In genomic region chr6:128701691-128702090, GRCm38 (mm10) we compare ENCODE assay signal across 30 mouse cellular contexts. TPM values are rescaled to one million over a fixed set of nuclear protein-coding genes. Genes with fewer than 3 reads are reported as not detected.
A peak's percentile ranks its signal among the peaks of the same experiment; 100 is the strongest.
DNase-seq lines count a peak whose midpoint lies in the region; ATAC-seq lines count a peak whose summit lies in the region.
"Had no signal": no experiment of that assay in that cellular context is flagged by ENCODE, and none has a peak within 500 bp of the region (broad histone marks: within the 10 kb centered on the region; RNA-seq: fewer than 3 reads in every experiment).

No protein-coding gene starts in this region.

- no peaks in the 10 kb centered on the region for H3K27me3 ChIP-seq in embryonic facial prominence, embryonic 11.5 days (ENCODE audit: control insufficient read depth, insufficient read depth, low read length)
- no peaks in the 10 kb centered on the region for H3K27me3 ChIP-seq in embryonic facial prominence, embryonic 10.5 days (replicated peaks; ENCODE audit: low read depth, poor library complexity, severe bottlenecking)
- H3K27me3 ChIP-seq in embryonic facial prominence, embryonic 12.5 days: no peaks in the 10 kb centered on the region
- H3K27me3 ChIP-seq: CH12.LX; embryonic facial prominence, embryonic 15.5 days; forebrain, embryonic 12.5 days; Patski had no signal

- no peak overlapping the region for H3K4me3 ChIP-seq in embryonic facial prominence, embryonic 11.5 days (ENCODE audit: low read depth, low read length)
- no peak overlapping the region for H3K4me3 ChIP-seq in embryonic facial prominence, embryonic 10.5 days
- no peak overlapping the region for H3K4me3 ChIP-seq in embryonic facial prominence, embryonic 12.5 days
- H3K4me3 ChIP-seq: embryonic facial prominence, embryonic 15.5 days; erythroblast, embryonic 14.5 days; forebrain, embryonic 10.5 days; forebrain, embryonic 12.5 days had no signal

- no peaks in the 10 kb centered on the region for H3K9me3 ChIP-seq in embryonic facial prominence, embryonic 11.5 days (replicated peaks; ENCODE audit: control insufficient read depth, low read length)
- H3K9me3 ChIP-seq in embryonic facial prominence, embryonic 10.5 days: no peaks in the 10 kb centered on the region
- no peaks in the 10 kb centered on the region for H3K9me3 ChIP-seq in embryonic facial prominence, embryonic 12.5 days
- H3K9me3 ChIP-seq: embryonic facial prominence, embryonic 15.5 days; forebrain, embryonic 10.5 days; forebrain, embryonic 12.5 days had no signal

- no peaks in the 10 kb centered on the region for H3K36me3 ChIP-seq in embryonic facial prominence, embryonic 11.5 days (replicated peaks; ENCODE audit: control insufficient read depth, insufficient read depth, low read depth, low read length)
- H3K36me3 ChIP-seq in embryonic facial prominence, embryonic 10.5 days (replicated peaks): no peaks in the 10 kb centered on the region
- H3K36me3 ChIP-seq in embryonic facial prominence, embryonic 12.5 days: no peaks in the 10 kb centered on the region
- H3K36me3 ChIP-seq: embryonic facial prominence, embryonic 15.5 days; forebrain, embryonic 10.5 days; forebrain, embryonic 12.5 days; G1E had no signal

- H3K9ac ChIP-seq in embryonic facial prominence, embryonic 11.5 days (replicated peaks; ENCODE audit: low read length): no peak overlapping the region
- H3K9ac ChIP-seq in embryonic facial prominence, embryonic 12.5 days: no peak overlapping the region
- H3K9ac ChIP-seq: embryonic facial prominence, embryonic 15.5 days; forebrain, embryonic 12.5 days had no signal

- no peak overlapping the region for H3K4me2 ChIP-seq in embryonic facial prominence, embryonic 11.5 days (ENCODE audit: low read depth, low read length)
- H3K4me2 ChIP-seq in embryonic facial prominence, embryonic 12.5 days (replicated peaks): no peak overlapping the region
- H3K4me2 ChIP-seq: embryonic facial prominence, embryonic 15.5 days; forebrain, embryonic 12.5 days had no signal

- WGBS in embryonic facial prominence, embryonic 11.5 days: 74% methylated on average over 3 of the region's 3 CpGs
- WGBS in embryonic facial prominence, embryonic 10.5 days: 75% methylated on average over 3 of the region's 3 CpGs
- 74% methylated on average over 3 of the region's 3 CpGs for WGBS in embryonic facial prominence, embryonic 12.5 days

- ATAC-seq in embryonic facial prominence, embryonic 11.5 days (replicated peaks; ENCODE audit: insufficient number of reproducible peaks, low FRiP score, low TSS enrichment, low read depth): 0 out of 2 replicates have a peak, but pooled peaks have one; percentile 18
- ATAC-seq in embryonic facial prominence, embryonic 12.5 days (ENCODE audit: insufficient number of reproducible peaks, insufficient read depth, low FRiP score, low TSS enrichment): peak; percentile 56; the same call in 1 of the 2 replicates
- 0 out of 2 replicates have a peak, but pooled peaks have one; percentile 9 for ATAC-seq in neutrophil, adult 5-6 weeks (ENCODE audit: extremely low read depth, insufficient number of reproducible peaks, low FRiP score, poor library complexity, severe bottlenecking)
- ATAC-seq: activated CD4-positive, CD25-positive, alpha-beta regulatory T cell, adult 4 months; CD4-positive, CD25-positive, alpha-beta regulatory T cell, adult 4 months; forebrain, embryonic 14.5 days; forebrain, embryonic 16.5 days; Patski had no signal

- H3K4me1 ChIP-seq in embryonic facial prominence, embryonic 11.5 days (ENCODE audit: control insufficient read depth, insufficient read depth, low read length): no peaks in the 10 kb centered on the region
- H3K4me1 ChIP-seq in embryonic facial prominence, embryonic 10.5 days: no peaks in the 10 kb centered on the region
- no peaks in the 10 kb centered on the region for H3K4me1 ChIP-seq in embryonic facial prominence, embryonic 12.5 days
- H3K4me1 ChIP-seq: embryonic facial prominence, embryonic 15.5 days; forebrain, embryonic 10.5 days; forebrain, embryonic 12.5 days had no signal

- H3K27ac ChIP-seq in embryonic facial prominence, embryonic 11.5 days (replicated peaks; ENCODE audit: low read depth, low read length): no peak overlapping the region
- no peak overlapping the region for H3K27ac ChIP-seq in embryonic facial prominence, embryonic 10.5 days (replicated peaks)
- H3K27ac ChIP-seq in embryonic facial prominence, embryonic 12.5 days: no peak overlapping the region
- H3K27ac ChIP-seq: embryonic facial prominence, embryonic 15.5 days; forebrain, embryonic 10.5 days; forebrain, embryonic 12.5 days had no signal

- DNase-seq in embryonic facial prominence, embryonic 11.5 days (ENCODE audit: low spot score): no peak
- DNase-seq in embryonic facial prominence, embryonic 10.5 days (ENCODE audit: low spot score): no peak
- DNase-seq in kidney, adult 8-10 months: no peak
- DNase-seq: B cell, adult 2 months; cerebellum, adult 11 months; cerebellum, adult 18-20 months; cerebellum, adult 8-10 months; cerebellum, adult 9-11 months; cerebellum, postnatal 14 days; cerebellum, postnatal 36 days; embryo, embryonic 11 days had no signal

RNA-seq across cellular contexts. Expression of gene Klrb1, which starts 21.2 kb away (rescaled TPM):
- polyA plus RNA-seq in embryonic facial prominence, embryonic 11.5 days (2014; fragmentation: Nextera tagmentation; extraction: Ambion mirVana): not detected in 2 replicates
- polyA plus RNA-seq in embryonic facial prominence, embryonic 10.5 days (2016; fragmentation: Nextera tagmentation; extraction: Ambion mirVana): not detected in 2 replicates
- not detected in 2 replicates for polyA plus RNA-seq in embryonic facial prominence, embryonic 12.5 days (2016; fragmentation: Nextera tagmentation; extraction: Ambion mirVana)
- total RNA-seq in neutrophil, adult 5-6 weeks (2017): 0.61 and 0.93 TPM in 2 replicates
- total RNA-seq: adrenal gland, adult 18-20 months; adrenal gland, adult 8-10 months; adrenal gland, postnatal 14 days; adrenal gland, postnatal 36 days; common myeloid progenitor, adult 5-6 weeks; G1E had no signal
- polyA plus RNA-seq: activated CD4-positive, CD25-positive, alpha-beta regulatory T cell, adult 4 months; CD4-positive, CD25-positive, alpha-beta regulatory T cell, adult 4 months; embryonic facial prominence, embryonic 15.5 days; erythroblast, embryonic 14.5 days; forebrain, embryonic 10.5 days; forebrain, embryonic 12.5 days; forebrain, embryonic 14.5 days; forebrain, embryonic 16.5 days; frontal cortex, adult 2 months; G1E; Patski had no signal

RNA-seq across cellular contexts. Expression of gene Clec2h, which starts 39.5 kb away (rescaled TPM):
- polyA plus RNA-seq in embryonic facial prominence, embryonic 11.5 days (2014; fragmentation: Nextera tagmentation; extraction: Ambion mirVana): not detected in 2 replicates
- polyA plus RNA-seq in embryonic facial prominence, embryonic 10.5 days (2016; fragmentation: Nextera tagmentation; extraction: Ambion mirVana): not detected in 2 replicates
- not detected in 2 replicates for polyA plus RNA-seq in embryonic facial prominence, embryonic 12.5 days (2016; fragmentation: Nextera tagmentation; extraction: Ambion mirVana)
- not detected in 2 replicates for total RNA-seq in neutrophil, adult 5-6 weeks (2017)
- total RNA-seq: CH12.LX; common myeloid progenitor, adult 5-6 weeks had no signal
- polyA plus RNA-seq: activated CD4-positive, CD25-positive, alpha-beta regulatory T cell, adult 4 months; CD4-positive, CD25-positive, alpha-beta regulatory T cell, adult 4 months; embryonic facial prominence, embryonic 15.5 days; erythroblast, embryonic 14.5 days; forebrain, embryonic 10.5 days; forebrain, embryonic 12.5 days; forebrain, embryonic 14.5 days; forebrain, embryonic 16.5 days; frontal cortex, adult 2 months; G1E; Patski had no signal
